Mouse (Mus musculus): ENCODE results near the gene Sct.
"Not testable (repeated sequence)": the region's sequence is repeated elsewhere in the genome, so short reads cannot be mapped to it uniquely, and the experiment has no call there.

Sct gene

GRCm38 (mm10) chr7:141291921-141292582, 13.1 kb upstream of the Sct start, which contains the start of gene Drd4:
Gene Drd4 (plus strand): TSS chr7:141292006.
- in situ Hi-C loops (cut with MboI), result no loop called here

GRCm38 (mm10) chr7:141288042-141288441, 9.1 kb upstream of the Sct start:
- in situ Hi-C loops (cut with MboI), result no loop called here

GRCm38 (mm10) chr7:141282756-141283155, 3.8 kb upstream of the Sct start:
- in situ Hi-C loops (cut with MboI), result no loop called here

DNA sequence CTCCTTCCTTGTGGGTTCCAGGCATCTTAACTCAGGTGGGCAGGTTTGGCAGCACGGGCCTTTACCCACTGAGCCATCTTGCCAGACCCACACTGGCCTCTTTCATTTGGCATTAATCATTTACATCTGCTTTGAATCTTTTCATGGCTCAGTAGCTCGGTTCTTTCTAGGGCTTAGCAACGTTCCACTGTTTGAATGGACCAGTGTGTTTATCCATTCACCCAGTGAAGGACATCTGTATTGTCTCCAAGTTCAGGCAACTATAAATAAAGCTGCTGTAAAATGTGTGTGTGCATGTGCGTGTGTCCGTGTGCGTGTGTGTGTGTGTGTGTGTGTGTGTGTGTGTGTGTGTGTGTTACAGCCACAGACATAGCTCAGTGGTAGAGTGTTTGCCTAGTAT, 2.5 kb upstream of the Sct start:
- in situ Hi-C loops (cut with MboI), result no loop called here

DNA sequence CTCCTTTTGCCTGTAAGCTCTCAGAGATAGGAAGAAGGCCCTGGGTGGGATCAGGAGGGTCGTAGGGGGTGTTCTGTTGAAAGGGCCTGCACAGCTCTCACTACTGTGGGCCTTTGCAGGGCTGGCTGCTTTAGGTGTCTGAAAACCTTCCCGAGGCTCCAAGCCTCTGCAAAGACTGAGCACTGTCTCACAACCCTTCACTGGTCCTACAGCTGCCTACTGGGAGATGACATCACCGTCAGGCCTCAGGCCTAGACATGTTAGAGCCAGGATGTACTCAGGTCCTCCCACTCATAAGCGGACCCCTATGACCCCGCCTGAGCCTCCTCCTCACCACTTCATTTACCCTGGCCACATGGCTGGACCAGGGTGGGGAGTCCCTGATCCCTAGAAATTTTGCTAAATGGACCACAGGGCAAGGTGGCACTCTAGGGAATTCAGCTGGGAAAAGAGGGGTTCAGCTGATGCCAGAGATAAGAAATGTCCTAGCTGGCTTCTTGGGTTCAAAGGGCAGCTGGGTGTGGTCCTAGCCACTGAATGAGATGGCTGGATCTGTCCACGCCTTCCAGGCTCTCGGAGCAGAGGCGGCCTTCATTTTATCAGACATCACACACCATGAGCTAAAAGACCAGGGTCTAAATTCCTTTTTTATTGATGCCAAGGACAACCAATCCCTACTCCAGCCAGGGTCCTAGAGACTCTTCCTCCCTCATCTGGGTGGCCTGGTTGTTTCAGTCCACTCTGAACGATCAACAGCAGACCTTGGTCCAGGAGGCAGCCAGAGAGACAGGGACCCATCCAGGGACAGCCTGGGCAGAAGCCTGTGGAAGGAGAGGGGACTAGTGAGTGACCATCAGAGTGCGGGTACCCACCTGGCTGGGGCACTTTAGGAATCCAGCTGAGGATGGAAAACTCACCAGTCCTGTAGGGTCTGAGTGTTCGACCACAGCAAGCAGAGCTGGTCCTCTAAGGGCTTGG, 943 bp downstream of the Sct start:
- in situ Hi-C loops (cut with MboI), result no loop called here

DNA sequence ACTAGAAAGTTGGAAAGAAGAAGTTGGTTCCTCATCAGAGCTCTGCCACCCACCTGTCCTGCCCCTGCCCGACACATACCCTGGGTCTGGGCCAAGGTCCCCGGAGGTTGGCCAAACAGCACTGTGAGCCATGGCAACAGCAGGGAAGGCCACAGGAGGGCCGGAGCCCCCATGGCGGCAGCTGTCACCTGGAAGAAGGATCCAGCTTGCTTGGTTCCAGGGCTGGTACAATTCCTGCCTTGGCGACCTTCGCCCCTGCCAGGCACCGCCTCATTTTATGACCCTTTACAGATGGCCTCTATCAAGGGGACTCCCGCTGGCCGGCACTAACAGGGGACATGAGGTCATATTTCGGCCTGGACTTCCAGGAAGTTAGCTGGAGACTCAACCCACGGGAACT, 2.4 kb downstream of the Sct start, which contains the start of gene Cdhr5:
Cdhr5 (minus strand) TSS at position 241 of the 400 bp plus-strand sequence.
- in situ Hi-C loops (cut with MboI), result no loop called here

DNA sequence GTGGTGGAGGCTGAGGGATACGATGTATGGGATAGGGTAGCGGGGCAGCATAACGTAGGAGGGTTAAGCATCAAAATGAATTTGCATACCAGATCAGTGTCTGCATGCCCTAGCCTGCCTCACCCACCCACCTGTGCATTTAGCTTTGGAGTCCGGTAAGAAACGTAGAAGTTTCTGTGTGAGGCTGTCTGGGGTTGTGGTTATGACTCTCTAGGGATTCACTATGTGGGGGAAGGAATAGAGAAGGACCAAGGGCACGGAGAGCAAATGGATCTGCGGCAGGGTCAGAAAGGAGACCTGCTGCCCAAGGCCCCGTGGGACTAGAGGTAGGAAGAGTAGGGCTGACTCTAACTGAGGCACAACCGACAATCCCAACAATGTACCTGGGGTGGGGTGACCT, 3.6 kb downstream of the Sct start:
- in situ Hi-C loops (cut with MboI), result no loop called here

DNA sequence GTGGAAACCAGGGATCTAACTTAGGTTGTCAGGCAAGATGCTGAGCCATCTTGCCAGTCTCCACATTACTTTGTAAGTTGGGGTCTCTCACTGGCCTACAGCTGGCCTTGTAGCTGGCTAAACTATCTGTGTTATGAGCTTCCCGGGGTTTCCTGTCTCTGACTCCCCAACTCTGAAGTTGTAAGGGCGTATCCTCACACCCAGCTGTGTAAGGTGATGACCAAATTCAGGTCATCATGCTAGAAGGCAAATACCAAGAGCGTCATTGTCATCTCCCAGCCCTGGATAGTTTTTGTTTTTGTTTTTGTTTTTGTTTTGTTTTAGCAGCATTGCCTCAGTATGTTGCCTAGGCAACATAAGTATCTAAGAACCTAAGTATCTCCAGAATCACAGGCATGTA, 8.3 kb downstream of the Sct start:
- in situ Hi-C loops (cut with MboI), result no loop called here

GRCm38 (mm10) chr7:141269273-141269545, 9.7 kb downstream of the Sct start:
- in situ Hi-C loops (cut with MboI), result no loop called here

GRCm38 (mm10) chr7:141268466-141269272, 10.3 kb downstream of the Sct start:
- in situ Hi-C loops (cut with MboI), result no loop called here

DNA sequence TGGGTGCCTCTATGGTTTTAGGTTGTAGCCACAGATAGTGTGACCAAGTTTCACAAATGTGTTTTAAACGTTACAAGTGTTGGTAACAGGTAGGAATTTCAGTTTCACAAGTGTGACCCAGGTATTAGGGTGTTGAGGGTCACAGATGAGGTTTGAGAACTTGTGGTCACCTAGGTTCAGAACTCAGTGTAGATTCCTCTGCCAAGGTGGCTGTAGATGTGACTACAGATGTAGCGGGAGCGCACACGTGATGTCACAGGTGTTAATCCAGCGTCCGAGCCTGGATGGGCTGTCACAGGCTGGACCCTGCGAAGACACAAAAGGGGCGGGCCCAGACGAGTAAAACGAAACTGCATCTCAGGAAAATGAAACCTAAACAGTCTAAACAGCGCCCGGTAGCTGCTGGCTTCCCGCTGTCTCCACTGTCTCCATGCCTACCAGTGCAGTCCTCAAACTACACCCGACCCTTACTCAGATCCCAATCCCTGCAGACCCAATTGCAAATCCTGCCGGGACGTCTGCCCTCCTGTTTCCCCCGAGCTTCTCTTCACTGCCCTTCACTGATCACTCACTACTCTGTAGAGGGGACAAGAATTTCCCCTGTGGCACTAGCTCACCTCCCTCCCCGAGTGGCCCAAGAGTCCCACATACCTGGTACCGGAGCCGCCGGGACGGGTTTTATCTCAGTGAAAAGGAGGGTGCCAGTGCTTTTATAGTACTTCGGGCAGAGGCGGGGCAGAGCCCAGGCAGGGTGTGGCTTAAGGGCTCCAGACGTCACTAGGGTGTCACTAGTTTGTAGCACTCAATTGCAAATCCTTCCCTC, 13.0 kb downstream of the Sct start, which contains the start of gene Irf7:
Irf7 (minus strand) TSS at position 743 of the 823 bp plus-strand sequence.
- in situ Hi-C loops (cut with MboI), result no loop called here

DNA sequence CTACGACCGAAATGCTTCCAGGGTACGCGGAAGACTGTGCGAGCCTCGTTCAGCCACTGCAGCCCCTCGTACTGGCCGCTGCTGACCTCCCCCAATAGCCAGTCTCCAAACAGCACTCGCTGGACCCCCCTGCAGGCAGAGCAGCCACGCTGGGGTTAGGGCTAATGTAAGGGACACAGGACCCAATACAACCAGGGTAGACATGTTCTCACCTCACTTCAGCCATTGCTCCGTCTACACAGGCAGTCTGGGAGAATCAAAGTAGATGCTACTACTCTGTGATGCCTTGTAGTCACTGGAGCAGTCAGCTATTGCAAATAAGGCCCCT, 13.6 kb downstream of the Sct start:
- in situ Hi-C loops (cut with MboI), result no loop called here

- in situ Hi-C loops (cut with MboI), result no loop called here
Observed at GRCm38 (mm10) chr7:141264761-141265410, 14.0 kb downstream of the Sct start.

GRCm38 (mm10) chr7:141264041-141264700, 14.8 kb downstream of the Sct start:
- in situ Hi-C loops (cut with MboI), result no loop called here

- in situ Hi-C loops (cut with MboI), result no loop called here
Observed at GRCm38 (mm10) chr7:141263640-141264039, 15.3 kb downstream of the Sct start.

DNA sequence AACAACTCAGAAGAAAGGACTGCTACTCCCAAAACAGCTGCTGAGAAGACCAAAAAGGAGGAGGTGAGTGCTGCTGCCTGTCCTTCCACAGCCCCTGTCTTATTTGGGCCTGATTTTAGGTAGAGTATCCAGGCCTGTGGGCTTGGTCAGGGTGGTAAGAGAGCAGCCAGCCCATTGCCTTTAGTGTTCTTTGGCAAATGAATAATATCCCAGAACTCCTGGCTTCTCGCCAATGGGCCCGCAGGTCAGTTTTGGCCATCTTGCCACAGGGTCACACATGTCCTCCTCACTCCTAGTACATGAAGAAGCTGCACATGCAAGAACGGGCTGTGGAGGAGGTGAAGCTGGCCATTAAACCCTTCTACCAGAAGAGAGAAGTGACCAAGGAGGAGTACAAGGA, 17.5 kb downstream of the Sct start:
- in situ Hi-C loops (cut with MboI), result no loop called here

GRCm38 (mm10) chr7:141256159-141256558, 22.8 kb downstream of the Sct start:
- in situ Hi-C loops (cut with MboI), result no loop called here

DNA sequence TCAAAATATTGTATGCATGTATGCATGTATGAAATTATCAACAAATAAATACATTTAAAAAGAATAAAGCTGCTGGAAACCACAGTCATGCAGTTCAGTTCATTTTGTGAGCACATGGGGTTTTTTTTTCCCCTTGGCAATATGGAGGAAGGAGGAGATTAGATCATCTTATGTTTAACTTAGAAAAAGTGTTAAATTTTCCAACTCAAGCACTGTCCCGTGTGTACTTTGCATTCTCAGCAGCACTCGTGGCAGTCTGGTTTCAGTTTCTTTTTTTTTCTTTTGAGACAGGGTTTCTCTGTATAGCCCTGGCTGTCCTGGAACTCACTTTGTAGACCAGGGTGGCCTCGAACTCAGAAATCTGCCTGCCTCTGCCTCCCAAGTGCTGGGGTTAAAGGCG, 28.4 kb downstream of the Sct start:
- in situ Hi-C loops (cut with MboI), result not testable (repeated sequence)

GRCm38 (mm10) chr7:141231551-141231950, 47.4 kb downstream of the Sct start:
- in situ Hi-C loops (cut with MboI), result no loop called here

GRCm38 (mm10) chr7:141231111-141231510, 47.8 kb downstream of the Sct start:
- in situ Hi-C loops (cut with MboI), result no loop called here

Measured in mature B cell (primary cell).